Mouse (Mus musculus) limb, embryonic 12.5 days (tissue): Measurements from ENCODE around the gene Tmem106c. TPM values are rescaled to one million over a fixed set of nuclear protein-coding genes. Genes with fewer than 3 reads are reported as not detected.

ENCODE experiments used
- ATAC-seq: fragments of 200-750 bp; cut with Nextera tagmentation; 2 replicates; pipeline ENCODE4 v1.8.0; 2017; ENCODE audit warnings: low read depth, moderate TSS enrichment; ENCODE audit not compliant: insufficient number of reproducible peaks, insufficient read depth, low FRiP score, low TSS enrichment
- H3K27ac ChIP-seq: fragments of 300-500 bp; sonication (generic); 2 replicates; pipeline ENCODE4 v1.5.1; 2016; ENCODE audit warnings: mild to moderate bottlenecking, moderate library complexity
- H3K27me3 ChIP-seq: fragments of 300-500 bp; sonication (generic); 2 replicates; pipeline ENCODE4 v1.6.1; 2016; ENCODE audit warnings: mild to moderate bottlenecking, moderate library complexity
- H3K36me3 ChIP-seq: fragments of 300-500 bp; sonication (generic); 2 replicates; pipeline ENCODE4 v1.6.1; 2016; ENCODE audit warnings: mild to moderate bottlenecking, moderate library complexity
- H3K4me1 ChIP-seq: fragments of 300-500 bp; sonication (generic); replicated peaks from 2 replicates; pipeline ENCODE4 v1.6.1; 2016
- H3K4me2 ChIP-seq: fragments of 300-500 bp; sonication (generic); 2 replicates; pipeline ENCODE4 v1.6.1; 2016; ENCODE audit warnings: mild to moderate bottlenecking, moderate library complexity
- H3K4me3 ChIP-seq: fragments of 300-500 bp; sonication (generic); replicated peaks from 2 replicates; pipeline ENCODE4 v1.5.1; 2016; ENCODE audit warnings: mild to moderate bottlenecking
- H3K9ac ChIP-seq: fragments of 300-500 bp; sonication (generic); replicated peaks from 2 replicates; pipeline ENCODE4 v1.6.1; 2016; ENCODE audit warnings: mild to moderate bottlenecking, moderate library complexity
- H3K9me3 ChIP-seq: fragments of 300-500 bp; sonication (generic); 2 replicates; pipeline ENCODE4 v1.6.1; 2016; ENCODE audit warnings: mild to moderate bottlenecking, moderate library complexity
- WGBS: fragments of 180-500 bp; shearing (Covaris S2); methylation state at CpG from one replicate; pipeline ENCODE4 v1.1.7; 2016; 5-methylcytosine and 5-hydroxymethylcytosine counted together
- polyA plus RNA-seq: library from polyadenylated mRNA; unstranded; fragments of >200 nt; fragmentation: Nextera tagmentation; extraction: Ambion mirVana; gene quantifications from 2 replicates; pipeline ENCODE4 v1.2.1, GENCODE M21; 2016

The Tmem106c gene
- polyA plus RNA-seq, 1 experiment from 2014 or later = 33.9 TPM

- WGBS = 86% methylated on average over 6 of the region's 6 CpGs
- H3K27ac ChIP-seq = no peak overlapping the region
- no peak for ATAC-seq
Measured at GRCm38 (mm10) chr15:97981560-97981959, 17.6 kb downstream of the Tmem106c start.

DNA sequence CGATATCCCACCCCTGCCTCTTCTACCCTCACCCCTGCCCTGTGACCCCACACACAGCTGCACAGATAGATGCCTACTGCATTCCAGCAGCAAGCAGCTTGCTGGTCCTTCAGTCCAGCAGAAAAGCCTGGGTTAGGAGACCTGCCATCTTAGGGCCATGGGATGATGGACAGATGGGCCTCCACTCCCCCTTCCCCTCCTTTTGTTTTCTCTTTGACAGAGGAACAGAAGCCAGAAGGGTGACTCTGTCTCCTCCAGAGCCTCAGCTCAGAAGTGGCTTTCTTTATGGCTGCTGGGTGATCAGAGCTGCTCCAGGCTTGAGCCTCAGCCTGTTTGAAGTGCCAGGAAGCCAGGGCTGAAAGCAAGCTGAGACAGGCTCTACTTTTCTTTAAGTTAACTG lies 25.5 kb downstream of the Tmem106c start:
- Histone ChIP-seq H3K9ac (0 out of 2 replicates have a peak overlapping the region, but pooled peaks have one; percentile 27), H3K9me3 (no peaks in the 10 kb centered on the region), H3K27ac (peak overlapping the region; percentile 94), H3K4me3 (no peak overlapping the region), H3K4me1 (peaks cover 53% of the 10 kb centered on the region), H3K27me3 (no peaks in the 10 kb centered on the region), H3K4me2 (no peak overlapping the region), H3K36me3 (peaks cover 82% of the 10 kb centered on the region)
- WGBS = 28% methylated on average over 1 of the region's 1 CpGs
- ATAC-seq = no peak

More at GRCm38 (mm10) chr15:97981560-97981959, 17.6 kb downstream of the Tmem106c start:
- H3K36me3 ChIP-seq = peaks cover 100% of the 10 kb centered on the region
- H3K27me3 ChIP-seq = no peaks in the 10 kb centered on the region
- no peaks in the 10 kb centered on the region for H3K4me1 ChIP-seq
- 0 out of 2 replicates have a peak, but pooled peaks cover 7% of the 10 kb centered on the region for H3K9me3 ChIP-seq
- no peak overlapping the region for H3K4me3 ChIP-seq
- H3K4me2 ChIP-seq = no peak overlapping the region
- H3K9ac ChIP-seq = no peak overlapping the region

DNA sequence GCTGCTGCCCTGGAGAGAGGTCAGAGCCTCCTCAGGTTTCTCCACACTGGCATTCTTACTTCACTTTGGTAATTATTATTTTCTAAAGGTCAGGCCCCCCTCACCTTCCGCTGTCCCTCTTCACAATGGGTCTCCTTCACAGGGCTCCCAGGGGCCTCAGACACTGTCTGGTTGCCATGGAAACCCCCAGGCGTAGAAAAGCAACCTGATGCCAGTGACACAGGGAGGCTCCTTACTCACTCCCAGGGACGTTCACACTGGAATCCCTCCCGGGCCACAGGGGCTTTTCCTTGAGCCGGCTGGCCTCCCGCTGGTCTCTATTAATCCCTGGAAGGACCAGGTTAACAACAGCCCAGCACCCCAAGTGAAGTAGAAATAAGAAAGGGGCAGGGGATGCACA lies 26.1 kb downstream of the Tmem106c start:
- no peaks in the 10 kb centered on the region for H3K9me3 ChIP-seq
- H3K36me3 ChIP-seq = peaks cover 82% of the 10 kb centered on the region
- peaks cover 53% of the 10 kb centered on the region for H3K4me1 ChIP-seq
- H3K27ac ChIP-seq = peak overlapping the region; percentile 94
- no peak overlapping the region for H3K9ac ChIP-seq
- peak overlapping the region; percentile 35 for H3K4me2 ChIP-seq
- no peak overlapping the region for H3K4me3 ChIP-seq
- WGBS = 0% methylated on average over 6 of the region's 6 CpGs
- no peaks in the 10 kb centered on the region for H3K27me3 ChIP-seq
- no peak for ATAC-seq

GRCm38 (mm10) chr15:97990721-97991120 lies 26.7 kb downstream of the Tmem106c start:
- no peaks in the 10 kb centered on the region for H3K27me3 ChIP-seq
- ATAC-seq = no peak
- H3K9me3 ChIP-seq = no peaks in the 10 kb centered on the region
- H3K36me3 ChIP-seq = peaks cover 82% of the 10 kb centered on the region
- H3K4me1 ChIP-seq = peaks cover 53% of the 10 kb centered on the region
- H3K27ac ChIP-seq = peak overlapping the region; percentile 94
- H3K4me3 ChIP-seq = no peak overlapping the region
- H3K9ac ChIP-seq = no peak overlapping the region; the same call in 1 of the 2 replicates
- 18% methylated on average over 4 of the region's 4 CpGs for WGBS
- H3K4me2 ChIP-seq = peak overlapping the region; percentile 35

DNA sequence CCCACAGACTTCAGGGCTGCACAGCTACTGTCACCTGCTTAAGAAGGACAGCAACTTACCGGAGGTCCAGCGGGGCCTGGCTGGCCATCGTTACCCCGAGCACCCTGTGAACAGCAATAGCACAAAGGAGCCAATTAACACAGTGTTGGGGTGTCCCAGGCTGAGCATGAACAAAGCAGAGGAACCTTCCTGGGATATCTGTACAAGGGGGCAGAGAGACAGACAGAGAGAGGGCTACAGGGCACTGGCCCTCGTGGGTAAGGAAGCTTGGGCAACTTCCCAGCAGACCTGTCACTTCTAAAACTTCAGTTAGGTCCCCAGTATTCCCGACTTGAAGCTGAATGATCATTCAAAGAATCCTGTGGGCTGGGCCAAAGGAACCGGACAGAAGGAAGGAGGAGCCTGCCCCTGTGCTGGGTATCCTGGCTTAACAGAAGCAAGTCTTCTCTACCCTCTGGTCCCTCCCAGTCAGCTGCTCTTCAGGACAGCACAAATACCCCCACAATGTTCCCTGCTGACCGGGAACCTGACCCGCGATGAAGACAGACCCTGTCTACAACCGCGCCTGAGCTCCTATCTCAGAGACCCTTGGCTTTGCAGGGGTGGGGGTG lies 27.4 kb downstream of the Tmem106c start:
- 23% methylated on average over 12 of the region's 12 CpGs for WGBS
- H3K4me3 ChIP-seq = no peak overlapping the region
- peak overlapping the region; percentile 35; the same call in 1 of the 2 replicates for H3K4me2 ChIP-seq
- peaks cover 82% of the 10 kb centered on the region for H3K36me3 ChIP-seq
- no peaks in the 10 kb centered on the region for H3K9me3 ChIP-seq
- no peaks in the 10 kb centered on the region for H3K27me3 ChIP-seq
- no peak for ATAC-seq
- peaks cover 53% of the 10 kb centered on the region for H3K4me1 ChIP-seq
- no peak overlapping the region; the same call in 1 of the 2 replicates for H3K9ac ChIP-seq
- H3K27ac ChIP-seq = peak overlapping the region; percentile 94

DNA sequence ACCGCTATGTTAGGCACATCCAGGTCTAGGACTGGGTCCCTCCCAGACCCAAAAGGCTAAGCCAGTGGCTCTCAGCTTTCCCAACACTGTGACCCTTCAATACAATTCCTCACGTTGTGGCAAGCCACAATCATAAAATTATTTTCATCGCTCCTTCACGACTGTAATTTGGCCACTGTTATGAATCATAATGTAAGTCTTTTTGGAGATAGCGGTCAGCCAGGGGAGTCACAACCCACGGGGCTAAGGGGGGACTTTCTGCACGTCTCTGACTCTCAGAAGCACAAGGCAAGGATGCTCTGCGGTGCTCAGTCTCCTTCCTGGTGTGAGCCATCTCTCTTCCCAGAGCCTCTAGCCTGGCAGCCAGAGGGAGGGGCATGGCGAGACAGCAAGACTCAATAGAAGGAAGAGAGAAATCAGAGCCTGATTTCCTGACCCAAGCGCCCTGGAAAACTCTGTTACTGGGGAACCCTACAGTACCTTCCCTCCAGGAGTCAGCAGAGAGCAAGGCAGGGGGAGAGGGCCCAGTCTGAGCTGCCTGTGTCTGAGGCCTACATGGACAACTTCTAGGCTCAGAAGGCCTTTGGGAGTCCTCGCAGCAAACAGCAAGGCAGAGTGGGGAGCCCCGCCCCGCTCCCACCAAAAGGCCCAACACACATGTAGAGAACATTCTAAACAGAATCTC lies 28.2 kb downstream of the Tmem106c start:
- Histone ChIP-seq H3K9me3 (no peaks in the 10 kb centered on the region), H3K4me3 (no peak overlapping the region), H3K4me1 (peaks cover 53% of the 10 kb centered on the region), H3K27me3 (no peaks in the 10 kb centered on the region), H3K27ac (peak overlapping the region; percentile 94), H3K36me3 (peaks cover 82% of the 10 kb centered on the region), H3K4me2 (peak overlapping the region; percentile 52; the same call in 1 of the 2 replicates), H3K9ac (peak overlapping the region; percentile 35)
- peak; percentile 7; the same call in 1 of the 2 replicates for ATAC-seq
- WGBS = 45% methylated on average over 13 of the region's 13 CpGs

DNA sequence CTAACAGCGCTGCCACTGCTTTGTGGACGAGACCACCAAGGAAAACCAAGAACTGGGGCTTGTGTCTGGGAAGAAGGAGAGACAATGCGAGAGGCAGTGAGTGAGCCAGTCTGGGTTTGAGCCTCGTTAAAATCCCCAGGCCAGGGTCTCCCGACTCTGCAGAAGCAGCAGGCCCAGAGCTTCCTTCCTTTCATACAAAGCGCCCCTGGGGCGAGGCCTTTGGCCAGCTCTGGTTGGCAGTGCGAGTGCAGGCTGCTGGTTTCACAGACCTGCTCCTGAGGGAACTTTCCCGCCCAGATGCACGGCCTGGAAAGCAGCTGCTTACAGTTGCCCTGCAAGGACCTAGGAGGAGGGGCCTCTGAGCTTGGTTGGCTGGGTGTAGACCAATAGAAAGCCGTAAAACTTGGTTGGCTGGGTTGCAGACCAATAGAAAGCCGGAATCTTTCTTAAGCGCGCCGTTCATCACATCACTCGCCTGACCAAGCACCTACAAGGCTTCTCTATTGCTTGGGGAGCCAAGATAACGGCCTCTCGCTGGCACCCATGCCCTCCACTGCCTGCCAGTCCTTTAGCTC lies 28.8 kb downstream of the Tmem106c start:
- peak; percentile 95 for ATAC-seq

DNA sequence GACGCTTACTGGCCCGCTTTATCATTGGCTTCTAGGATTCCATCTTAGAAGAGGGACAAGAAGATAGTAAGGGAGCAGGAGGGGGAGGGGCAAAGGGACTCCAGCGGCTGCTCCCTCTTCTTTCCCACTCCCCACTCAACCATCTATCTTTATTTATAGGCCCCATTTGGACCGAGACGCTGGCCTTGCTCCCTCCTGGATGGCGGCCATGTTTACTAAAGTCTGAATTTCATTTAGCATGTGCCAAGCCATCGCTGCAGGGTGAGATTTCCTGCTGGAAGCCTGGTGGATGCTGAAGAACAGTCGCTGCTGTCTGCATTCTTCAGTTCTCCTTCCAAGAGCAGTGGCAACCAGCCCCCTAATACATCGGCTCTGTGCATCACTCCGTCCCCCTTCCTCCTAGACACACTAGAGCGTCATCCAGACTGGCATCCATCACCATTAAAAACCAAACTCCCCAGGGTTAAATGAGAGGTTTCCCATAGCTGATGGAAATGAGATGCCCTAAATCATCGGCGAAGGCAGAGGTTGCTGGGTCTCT lies 32.8 kb downstream of the Tmem106c start:
- Histone ChIP-seq H3K4me2 (no peak overlapping the region), H3K36me3 (peaks cover 73% of the 10 kb centered on the region), H3K27ac (no peak overlapping the region), H3K4me1 (peaks cover 49% of the 10 kb centered on the region), H3K27me3 (peaks cover 39% of the 10 kb centered on the region), H3K9ac (no peak overlapping the region), H3K9me3 (no peaks in the 10 kb centered on the region), H3K4me3 (no peak overlapping the region)
- ATAC-seq = no peak
- 71% methylated on average over 13 of the region's 13 CpGs for WGBS

More for the DNA sequence above, 28.8 kb downstream of the Tmem106c start:
- peak overlapping the region; percentile 52 for H3K4me2 ChIP-seq
- peaks cover 82% of the 10 kb centered on the region for H3K36me3 ChIP-seq
- peak overlapping the region; percentile 94 for H3K27ac ChIP-seq
- H3K27me3 ChIP-seq = peaks cover under 1% of the 10 kb centered on the region; the same call in 1 of the 2 replicates
- H3K4me3 ChIP-seq = peak overlapping the region; percentile 11; the same call in 1 of the 2 replicates
- H3K4me1 ChIP-seq = peaks cover 53% of the 10 kb centered on the region
- H3K9ac ChIP-seq = peak overlapping the region; percentile 35
- WGBS = 3% methylated on average over 18 of the region's 18 CpGs
- no peaks in the 10 kb centered on the region for H3K9me3 ChIP-seq

DNA sequence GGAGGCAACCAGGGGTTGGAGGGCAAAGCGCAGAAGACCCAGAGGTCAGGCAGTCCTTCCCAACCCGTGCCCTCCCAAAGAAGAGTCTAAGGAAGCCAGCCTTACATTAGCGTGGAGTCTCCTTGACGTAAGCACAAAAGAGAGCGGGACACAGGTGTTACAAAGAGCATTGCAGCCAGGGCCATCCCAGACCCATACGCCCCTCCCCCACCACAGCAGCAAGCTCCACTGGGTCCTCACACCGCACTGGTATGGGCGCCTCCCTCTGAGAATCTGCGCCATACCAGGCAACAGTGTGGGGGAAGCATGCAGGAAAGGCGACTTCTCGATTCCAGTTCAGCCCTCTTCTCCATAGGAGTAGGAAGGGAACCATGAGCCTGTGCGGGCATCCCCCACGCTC lies 35.5 kb downstream of the Tmem106c start:
- peaks cover 40% of the 10 kb centered on the region for H3K27me3 ChIP-seq
- peak overlapping the region; percentile 72 for H3K4me3 ChIP-seq
- H3K27ac ChIP-seq = peak overlapping the region; percentile 7; the same call in 1 of the 2 replicates
- peak overlapping the region; percentile 84 for H3K4me2 ChIP-seq
- H3K9ac ChIP-seq = peak overlapping the region; percentile 93; the same call in 1 of the 2 replicates
- no peak for ATAC-seq
- peaks cover 27% of the 10 kb centered on the region for H3K4me1 ChIP-seq
- H3K9me3 ChIP-seq = no peaks in the 10 kb centered on the region
- WGBS = 20% methylated on average over 13 of the region's 13 CpGs
- H3K36me3 ChIP-seq = peaks cover 59% of the 10 kb centered on the region

- peaks cover 32% of the 10 kb centered on the region for H3K4me1 ChIP-seq
- peak overlapping the region; percentile 72 for H3K4me3 ChIP-seq
- peaks cover 55% of the 10 kb centered on the region for H3K36me3 ChIP-seq
- ATAC-seq = no peak
- peaks cover 45% of the 10 kb centered on the region for H3K27me3 ChIP-seq
- peak overlapping the region; percentile 7; the same call in 1 of the 2 replicates for H3K27ac ChIP-seq
- peak overlapping the region; percentile 93; the same call in 1 of the 2 replicates for H3K9ac ChIP-seq
- H3K9me3 ChIP-seq = no peaks in the 10 kb centered on the region
- H3K4me2 ChIP-seq = peak overlapping the region; percentile 84
- WGBS = 11% methylated on average over 7 of the region's 7 CpGs
Measured at GRCm38 (mm10) chr15:97999991-98000390, 36.0 kb downstream of the Tmem106c start.
